Mouse (Mus musculus) embryo, embryonic 11.5 days (tissue): ENCODE data around the gene Igsf9.

Experiments
- DNase-seq: peaks from one replicate; pipeline ENCODE4 v3.0.0-alpha.2; 2012; ENCODE audit warnings: low read depth, low spot score

The Igsf9 gene

GRCm38 (mm10) chr1:172481540-172482280 is at the start of gene Igsf9:
TSS of gene Igsf9 (plus strand) at chr1:172481788.
- peak; percentile 91 for DNase-seq

GRCm38 (mm10) chr1:172431836-172432586 is 49.6 kb upstream of the Igsf9 start:
- DNase-seq: no peak

- DNase-seq: no peak
These were observed 49.0 kb upstream of the Igsf9 start for GRCm38 (mm10) chr1:172432587-172432955.

- DNase-seq: no peak
These were observed 48.4 kb upstream of the Igsf9 start for GRCm38 (mm10) chr1:172433012-172433850.

- no peak for DNase-seq
These were observed 47.8 kb upstream of the Igsf9 start for GRCm38 (mm10) chr1:172433851-172434165.

GRCm38 (mm10) chr1:172436785-172437184 is 44.8 kb upstream of the Igsf9 start:
- no peak for DNase-seq

GRCm38 (mm10) chr1:172438621-172439020 is 43.0 kb upstream of the Igsf9 start:
- DNase-seq: no peak

- no peak for DNase-seq
These were observed 41.1 kb upstream of the Igsf9 start for GRCm38 (mm10) chr1:172440521-172440920.

- no peak for DNase-seq
These were observed 39.6 kb upstream of the Igsf9 start for GRCm38 (mm10) chr1:172441935-172442445.

GRCm38 (mm10) chr1:172450226-172450625 is 31.4 kb upstream of the Igsf9 start:
- DNase-seq: no peak

- no peak for DNase-seq
These were observed 30.6 kb upstream of the Igsf9 start for GRCm38 (mm10) chr1:172450848-172451470.

- no peak for DNase-seq
These were observed 28.7 kb upstream of the Igsf9 start for GRCm38 (mm10) chr1:172452911-172453310.

- no peak for DNase-seq
These were observed 27.8 kb upstream of the Igsf9 start for GRCm38 (mm10) chr1:172453810-172454209.

GRCm38 (mm10) chr1:172455416-172455815 is 26.2 kb upstream of the Igsf9 start:
- no peak for DNase-seq

- no peak for DNase-seq
These were observed 25.4 kb upstream of the Igsf9 start for GRCm38 (mm10) chr1:172456001-172456677.

- DNase-seq: no peak
These were observed 24.4 kb upstream of the Igsf9 start for GRCm38 (mm10) chr1:172457196-172457595.

GRCm38 (mm10) chr1:172458041-172458440 is 23.5 kb upstream of the Igsf9 start:
- no peak for DNase-seq

GRCm38 (mm10) chr1:172461602-172462001 is 20.0 kb upstream of the Igsf9 start:
- DNase-seq: no peak

- DNase-seq: no peak
These were observed 19.1 kb upstream of the Igsf9 start for GRCm38 (mm10) chr1:172462534-172462933.

GRCm38 (mm10) chr1:172463387-172464333 is 17.9 kb upstream of the Igsf9 start:
- DNase-seq: no peak
